Mouse (Mus musculus) brain, embryonic 14.5 days (tissue): ENCODE results near the gene Apol8.

ENCODE experiments used
- CTCF ChIP-seq: fragments of 200-500 bp; IDR thresholded peaks from 2 replicates; pipeline ENCODE4 v1.5.1; 2012; ENCODE audit warnings: inconsistent platforms, mild to moderate bottlenecking, moderate library complexity, borderline replicate concordance; ENCODE audit not compliant: insufficient read depth, insufficient read length; ENCODE audit errors: extremely low read depth
- POLR2A ChIP-seq: fragments of 200-500 bp; IDR thresholded peaks from 2 replicates; pipeline ENCODE4 v1.6.1; 2012; ENCODE audit warnings: mild to moderate bottlenecking, inconsistent platforms, borderline replicate concordance; ENCODE audit not compliant: poor library complexity, insufficient read depth, insufficient read length, severe bottlenecking; ENCODE audit errors: extremely low read depth

- TF ChIP-seq CTCF (no peak), POLR2A (no peak)
These were observed 34.0 kb upstream of the Apol8 start for GRCm38 (mm10) chr15:77790656-77791405.
